Mouse (Mus musculus) thymus, postnatal 25 days (tissue): ENCODE data around the gene Epb41l1.

Experiments
- DNase-seq: peaks from one replicate; pipeline ENCODE4 v3.0.0; 2022

Gene Epb41l1

GRCm38 (mm10) chr2:156425618-156426017 is 4.9 kb downstream of the Epb41l1 start:
- DNase-seq = no peak

- no peak for DNase-seq
These were observed 5.4 kb downstream of the Epb41l1 start for GRCm38 (mm10) chr2:156426151-156426550.

- no peak for DNase-seq
These were observed 9.1 kb downstream of the Epb41l1 start for GRCm38 (mm10) chr2:156429836-156430235.

GRCm38 (mm10) chr2:156430326-156430725 is 9.6 kb downstream of the Epb41l1 start:
- DNase-seq = no peak

GRCm38 (mm10) chr2:156431409-156431808 is 10.7 kb downstream of the Epb41l1 start:
- DNase-seq = peak; percentile 14

- no peak for DNase-seq
These were observed 11.4 kb downstream of the Epb41l1 start for GRCm38 (mm10) chr2:156432086-156432485.

GRCm38 (mm10) chr2:156432874-156433868 is 12.5 kb downstream of the Epb41l1 start:
- no peak for DNase-seq

- no peak for DNase-seq
These were observed 16.9 kb downstream of the Epb41l1 start for GRCm38 (mm10) chr2:156437637-156438036.

GRCm38 (mm10) chr2:156439666-156440462 is 19.2 kb downstream of the Epb41l1 start:
- no peak for DNase-seq

- no peak for DNase-seq
These were observed 21.2 kb downstream of the Epb41l1 start for GRCm38 (mm10) chr2:156441909-156442308.

GRCm38 (mm10) chr2:156443323-156443722 is 22.6 kb downstream of the Epb41l1 start:
- DNase-seq = no peak

- DNase-seq = no peak
These were observed 25.9 kb downstream of the Epb41l1 start for GRCm38 (mm10) chr2:156446489-156447035.

GRCm38 (mm10) chr2:156447413-156448295 is 26.9 kb downstream of the Epb41l1 start:
- no peak for DNase-seq

- DNase-seq = no peak
These were observed 30.8 kb downstream of the Epb41l1 start for GRCm38 (mm10) chr2:156451225-156452148.

- no peak for DNase-seq
These were observed 31.4 kb downstream of the Epb41l1 start for GRCm38 (mm10) chr2:156452149-156452536.

GRCm38 (mm10) chr2:156453822-156454221 is 33.1 kb downstream of the Epb41l1 start:
- no peak for DNase-seq

- DNase-seq = no peak
These were observed 34.9 kb downstream of the Epb41l1 start for GRCm38 (mm10) chr2:156455508-156456108.

GRCm38 (mm10) chr2:156456386-156457342 is 36.0 kb downstream of the Epb41l1 start:
- DNase-seq = no peak

- no peak for DNase-seq
These were observed 36.6 kb downstream of the Epb41l1 start for GRCm38 (mm10) chr2:156457343-156457717.

GRCm38 (mm10) chr2:156460470-156460869 is 39.8 kb downstream of the Epb41l1 start:
- DNase-seq = no peak
